Mouse (Mus musculus) liver, embryonic 16.5 days (tissue): ENCODE data around the gene Saa4. TPM values are rescaled to one million over a fixed set of nuclear protein-coding genes. Genes with fewer than 3 reads are reported as not detected.
A peak's percentile ranks its signal among the peaks of the same experiment; 100 is the strongest.
"Not testable (repeated sequence)": the region's sequence is repeated elsewhere in the genome, so short reads cannot be mapped to it uniquely, and the experiment has no call there.

Source experiments
- ATAC-seq: fragments of 200-750 bp; cut with Nextera tagmentation; 2 replicates; pipeline ENCODE4 v1.8.0; 2017; ENCODE audit warnings: low read depth, mild to moderate bottlenecking, moderate number of reproducible peaks, moderate library complexity
- H3K27ac ChIP-seq: fragments of 300-500 bp; sonication (generic); 2 replicates; pipeline ENCODE4 v1.5.1; 2014; ENCODE audit warnings: mild to moderate bottlenecking, low read length
- H3K27me3 ChIP-seq: fragments of 300-500 bp; sonication (generic); 2 replicates; pipeline ENCODE4 v1.6.1; 2014; ENCODE audit warnings: low read depth, low read length, mixed read lengths; ENCODE audit not compliant: control insufficient read depth, insufficient read depth
- H3K36me3 ChIP-seq: fragments of 300-500 bp; sonication (generic); 2 replicates; pipeline ENCODE4 v1.6.1; 2014; ENCODE audit warnings: mild to moderate bottlenecking; ENCODE audit not compliant: control insufficient read depth, insufficient read depth
- H3K4me1 ChIP-seq: fragments of 300-500 bp; sonication (generic); 2 replicates; pipeline ENCODE4 v1.6.1; 2014; ENCODE audit warnings: low read depth, low read length, mixed read lengths; ENCODE audit not compliant: control insufficient read depth
- H3K4me2 ChIP-seq: fragments of 300-500 bp; sonication (generic); 2 replicates; pipeline ENCODE4 v1.6.1; 2014; ENCODE audit warnings: low read depth, low read length, mixed read lengths
- H3K4me3 ChIP-seq: fragments of 300-500 bp; sonication (generic); 2 replicates; pipeline ENCODE4 v1.5.1; 2014; ENCODE audit warnings: low read depth, mild to moderate bottlenecking, low read length
- H3K9ac ChIP-seq: fragments of 300-500 bp; sonication (generic); 2 replicates; pipeline ENCODE4 v1.6.1; 2014; ENCODE audit warnings: low read depth, low read length
- H3K9me3 ChIP-seq: fragments of 300-500 bp; sonication (generic); replicated peaks from 2 replicates; pipeline ENCODE4 v1.6.1; 2016; ENCODE audit warnings: low read length; ENCODE audit not compliant: control insufficient read depth
- WGBS: fragments of 180-500 bp; shearing (Covaris S2); extraction: QIAGEN DNeasy Blood & Tissue Kit; methylation state at CpG from one replicate; pipeline ENCODE4 v1.1.7; 2014; ENCODE audit not compliant: insufficient replicate concordance; 5-methylcytosine and 5-hydroxymethylcytosine counted together
- polyA plus RNA-seq: library from polyadenylated mRNA; unstranded; fragments of >200 nt; fragmentation: Nextera tagmentation; extraction: Ambion mirVana; gene quantifications from 2 replicates; pipeline ENCODE4 v1.2.1, GENCODE M21; 2015

Saa4 gene
- polyA plus RNA-seq, 1 experiment from 2014 or later, result 13.6 TPM

DNA sequence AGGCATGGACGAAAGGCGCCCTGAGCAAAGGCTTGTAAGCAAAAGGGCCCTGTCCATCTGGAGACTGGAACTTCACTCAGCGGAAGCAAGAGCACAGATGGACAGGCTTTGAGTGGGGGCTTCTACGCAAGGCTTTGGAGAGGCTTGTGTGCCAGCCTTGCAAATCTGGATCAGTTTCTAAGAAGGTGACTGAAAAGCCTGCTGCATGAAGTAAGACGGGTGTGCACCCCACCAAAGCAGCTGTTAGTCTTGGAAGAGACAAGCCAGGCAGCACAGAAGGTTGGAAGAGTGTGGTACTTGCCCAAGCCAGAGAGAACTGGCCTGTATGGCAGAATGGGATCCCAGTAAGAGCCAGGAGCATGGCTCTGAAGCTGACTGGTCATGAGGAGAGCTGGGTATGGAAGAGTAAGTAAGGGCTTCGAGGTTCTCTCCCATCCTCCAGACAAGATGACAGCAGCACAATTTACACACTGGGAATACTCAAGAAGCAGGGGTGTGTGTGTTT, 31.8 kb downstream of the Saa4 start:
- Histone ChIP-seq H3K27me3 (no peaks in the 10 kb centered on the region), H3K27ac (no peak overlapping the region), H3K9me3 (no peaks in the 10 kb centered on the region), H3K4me3 (no peak overlapping the region), H3K4me1 (peaks cover 2% of the 10 kb centered on the region), H3K9ac (no peak overlapping the region), H3K36me3 (peaks cover 36% of the 10 kb centered on the region), H3K4me2 (no peak overlapping the region)
- WGBS, result 82% methylated on average over 6 of the region's 6 CpGs
- ATAC-seq, result no peak

- 0 out of 2 replicates have a peak, but pooled peaks have one; percentile 39 for ATAC-seq
- Histone ChIP-seq H3K9ac (no peak overlapping the region), H3K4me2 (no peak overlapping the region), H3K27ac (no peak overlapping the region), H3K36me3 (peaks cover 30% of the 10 kb centered on the region), H3K9me3 (no peaks in the 10 kb centered on the region), H3K4me3 (no peak overlapping the region), H3K27me3 (no peaks in the 10 kb centered on the region), H3K4me1 (peaks cover 2% of the 10 kb centered on the region)
- 26% methylated on average over 1 of the region's 1 CpGs for WGBS
Measured at GRCm38 (mm10) chr7:46696754-46697153, 35.6 kb downstream of the Saa4 start.

GRCm38 (mm10) chr7:46686827-46687226, 45.6 kb downstream of the Saa4 start:
- Histone ChIP-seq H3K36me3 (peaks cover 17% of the 10 kb centered on the region), H3K4me2 (no peak overlapping the region), H3K27me3 (no peaks in the 10 kb centered on the region), H3K27ac (no peak overlapping the region), H3K9ac (no peak overlapping the region), H3K4me3 (no peak overlapping the region), H3K9me3 (no peaks in the 10 kb centered on the region), H3K4me1 (no peaks in the 10 kb centered on the region)
- WGBS, result 66% methylated on average over 5 of the region's 5 CpGs
- ATAC-seq, result no peak

DNA sequence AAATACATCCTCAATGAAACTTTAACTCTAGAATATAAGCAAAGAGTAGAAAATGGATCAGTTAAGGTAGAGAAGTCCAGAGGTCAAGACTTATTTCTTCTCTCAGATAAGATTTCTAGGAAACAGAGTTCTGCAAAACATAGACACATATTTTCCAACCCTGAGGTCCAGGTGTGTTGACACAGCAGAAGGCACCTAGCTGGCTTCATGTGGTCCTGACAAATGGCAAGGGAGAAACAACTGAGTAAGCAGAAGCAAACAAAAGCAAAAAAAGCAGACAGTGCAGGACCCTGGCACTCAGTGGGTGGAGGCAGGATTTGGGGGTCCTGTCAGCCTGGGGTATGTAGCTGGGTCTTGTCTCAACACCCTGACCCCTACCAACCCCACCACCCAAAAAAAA, 51.7 kb downstream of the Saa4 start:
- no peak overlapping the region for H3K27ac ChIP-seq
- no peaks in the 10 kb centered on the region; the same call in 1 of the 2 replicates for H3K4me1 ChIP-seq
- no peaks in the 10 kb centered on the region for H3K9me3 ChIP-seq
- H3K4me3 ChIP-seq, result no peak overlapping the region
- no peak for ATAC-seq
- H3K4me2 ChIP-seq, result no peak overlapping the region
- H3K27me3 ChIP-seq, result no peaks in the 10 kb centered on the region
- no peak overlapping the region for H3K9ac ChIP-seq
- no peaks in the 10 kb centered on the region for H3K36me3 ChIP-seq

DNA sequence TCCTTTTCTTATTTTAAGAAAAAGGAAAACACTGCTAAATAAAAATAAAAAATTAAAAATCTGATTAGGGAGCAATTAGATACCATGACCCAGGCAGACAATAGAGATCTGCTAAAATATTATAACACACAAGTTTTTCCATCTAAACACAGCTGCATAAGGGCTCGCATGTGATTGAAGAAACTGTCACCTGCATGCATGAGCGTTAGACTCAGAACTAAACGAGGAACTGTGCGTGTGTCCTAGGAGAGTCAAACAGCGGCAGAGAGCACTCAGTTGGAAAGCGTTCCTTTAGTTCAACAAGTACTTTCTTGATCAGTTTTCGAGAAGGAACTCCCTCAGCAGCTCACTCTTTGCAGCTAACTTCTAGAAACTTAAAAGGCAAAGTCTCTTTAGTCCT, 53.4 kb downstream of the Saa4 start:
- not testable (repeated sequence) for H3K9ac ChIP-seq, H3K9me3 ChIP-seq, ATAC-seq, H3K4me2 ChIP-seq, H3K4me1 ChIP-seq, H3K27me3 ChIP-seq, H3K4me3 ChIP-seq, H3K27ac ChIP-seq, H3K36me3 ChIP-seq
- WGBS, result 65% methylated on average over 7 of the region's 7 CpGs

- Histone ChIP-seq H3K9ac (no peak overlapping the region), H3K4me2 (no peak overlapping the region), H3K4me1 (no peaks in the 10 kb centered on the region; the same call in 1 of the 2 replicates), H3K9me3 (no peaks in the 10 kb centered on the region), H3K27ac (no peak overlapping the region), H3K36me3 (no peaks in the 10 kb centered on the region), H3K27me3 (no peaks in the 10 kb centered on the region), H3K4me3 (no peak overlapping the region)
- no peak for ATAC-seq
- 51% methylated on average over 3 of the region's 3 CpGs for WGBS
Measured at GRCm38 (mm10) chr7:46678417-46678816, 54.0 kb downstream of the Saa4 start.

Other genes starting within 250 kb of the Saa4 start
- 4.8 and 4.9 TPM in 2 replicates for gene Sergef, start 92.8 kb downstream of the Saa4 start, polyA plus RNA-seq
- gene Tph1, start 60.1 kb downstream of the Saa4 start, polyA plus RNA-seq, result 0.06 TPM in 1 of 2 replicates, not detected in the other
- gene Saal1, start 21.9 kb downstream of the Saa4 start, polyA plus RNA-seq, result 11.8 and 12.6 TPM in 2 replicates
- gene Saa3, start 16.9 kb downstream of the Saa4 start, polyA plus RNA-seq, result 18.5 and 29.5 TPM in 2 replicates
- not detected in 2 replicates for gene Saa1, start 10.4 kb upstream of the Saa4 start, polyA plus RNA-seq
- gene Saa2, start 19.2 kb upstream of the Saa4 start, polyA plus RNA-seq, result not detected in 2 replicates
- 7.2 and 7.4 TPM in 2 replicates for gene Hps5, start 63.5 kb upstream of the Saa4 start, polyA plus RNA-seq
- gene Gtf2h1, start 63.5 kb upstream of the Saa4 start, polyA plus RNA-seq, result 22.7 and 26.1 TPM in 2 replicates
- gene Ldha, start 108.9 kb upstream of the Saa4 start, polyA plus RNA-seq, result 2,014 and 2,183 TPM in 2 replicates
- gene Ldhc, start 128.6 kb upstream of the Saa4 start, polyA plus RNA-seq, result 0.17 and 0.26 TPM in 2 replicates
- 54.4 and 54.6 TPM in 2 replicates for gene Tsg101, start 187.4 kb upstream of the Saa4 start, polyA plus RNA-seq
- gene Uevld, start 225.9 kb upstream of the Saa4 start, polyA plus RNA-seq, result 5.8 and 6.8 TPM in 2 replicates